Mouse (Mus musculus): ENCODE measurements around the gene Lbx1.

Lbx1 gene

GRCm38 (mm10) chr19:45209776-45210422 is 25.7 kb downstream of the Lbx1 start:
- no peak for DNase-seq

GRCm38 (mm10) chr19:45209191-45209590 is 26.4 kb downstream of the Lbx1 start:
- no peak for DNase-seq

- DNase-seq: no peak
These were observed 27.1 kb downstream of the Lbx1 start for GRCm38 (mm10) chr19:45208438-45209060.

- DNase-seq: no peak
These were observed 27.8 kb downstream of the Lbx1 start for GRCm38 (mm10) chr19:45207662-45208437.

GRCm38 (mm10) chr19:45207153-45207552 is 28.5 kb downstream of the Lbx1 start:
- no peak for DNase-seq

GRCm38 (mm10) chr19:45205311-45206105 is 30.1 kb downstream of the Lbx1 start:
- no peak for DNase-seq

- DNase-seq: no peak
These were observed 38.6 kb downstream of the Lbx1 start for GRCm38 (mm10) chr19:45196967-45197366.

GRCm38 (mm10) chr19:45194651-45195050 is 41.0 kb downstream of the Lbx1 start:
- DNase-seq: no peak
